Mouse (Mus musculus) left cerebral cortex, adult 2 months (tissue): ENCODE measurements around the gene Cdh7. TPM values are rescaled to one million over a fixed set of nuclear protein-coding genes. Genes with fewer than 3 reads are reported as not detected.
A peak's percentile ranks its signal among the peaks of the same experiment; 100 is the strongest.

ENCODE experiments used
- DNase-seq, 2 experiments: peaks; one replicate each; pipeline ENCODE4 v3.0.0; 2021 to 2022; ENCODE audit warnings: low spot score in 2 of 2, mixed read lengths in 1 of 2; ENCODE audit errors: extremely low spot score in 1 of 2
- H3K27ac ChIP-seq: fragments of 200-600 bp; 2 replicates; pipeline ENCODE4 v1.8.1; 2022
- H3K4me3 ChIP-seq: fragments of 200-600 bp; 2 replicates; pipeline ENCODE4 v1.8.1; 2022
- CTCF ChIP-seq: fragments of 200-600 bp; IDR thresholded peaks from 2 replicates; pipeline ENCODE4 v1.8.1; 2022; ENCODE audit warnings: antibody characterized with exemption, mild to moderate bottlenecking, moderate library complexity
- intact Hi-C: fragments of 180-260 bp; cut with DNase I; formaldehyde crosslinking; loops from one replicate; pipeline ENCODE4 v1.15.1; 2025
- long read RNA-seq, 2 experiments: library from polyadenylated mRNA; stranded (forward); transcript quantifications; one replicate each; pipeline ENCODE4 v2.0.0; 2021; ENCODE audit warnings: borderline mapping rate in 2 of 2
- total RNA-seq, 2 experiments: library from RNA; stranded (reverse); gene quantifications; 2 replicates each; pipeline ENCODE4 v1.2.3; 2021

The Cdh7 gene
- total RNA-seq: 10 to 100 TPM; 23.5 to 26.6 TPM
- long read RNA-seq, experiment 1, partial matches to known transcripts: 1 of 9 reads
- long read RNA-seq, experiment 1, other reads (novel, unspliced or antisense): 4 of 9 reads
- long read RNA-seq, experiment 2, partial matches to known transcripts: 2 of 5 reads
- long read RNA-seq, experiment 2, other reads (novel, unspliced or antisense): 1 of 5 reads

GRCm38 (mm10) chr1:109982064-109982808 is at the start of gene Cdh7:
TSS of gene Cdh7 (plus strand) at chr1:109982431.
- Histone ChIP-seq H3K27ac (peak within 1 kb of the TSS; percentile 83), H3K4me3 (peak within 1 kb of the TSS; percentile 61)
- no peak for TF ChIP-seq CTCF
- peak; percentile 52 to 61 for DNase-seq
- intact Hi-C loops: loop anchor here (5.0 kb wide), 2 partner anchors 85 to 470 kb away; no protein-coding TSS in a partner anchor

DNA sequence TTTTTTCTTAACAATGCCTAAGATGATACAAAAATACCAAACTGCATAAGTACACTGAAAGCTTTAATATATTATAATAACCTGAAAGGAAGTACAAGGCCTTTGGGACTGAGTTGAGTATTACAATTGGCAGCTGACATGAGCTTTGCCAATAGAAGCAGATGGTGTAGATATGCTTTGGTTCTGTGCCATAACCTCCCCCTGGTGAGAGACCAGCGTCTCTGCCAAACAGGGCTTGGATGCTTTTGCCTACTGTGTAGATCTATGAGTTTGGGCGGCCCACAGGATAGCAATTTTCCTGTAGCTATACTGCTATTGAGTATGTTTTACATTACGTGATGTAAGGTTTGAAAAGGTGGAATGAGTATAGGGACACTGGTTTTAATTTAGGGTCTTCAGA is 49.6 kb upstream of the Cdh7 start:
- TF ChIP-seq CTCF: no peak
- no peak overlapping the region for H3K27ac ChIP-seq
- intact Hi-C loops: no loop called here
- no peak overlapping the region for H3K4me3 ChIP-seq
- DNase-seq: no peak

- intact Hi-C loops: no loop called here
- TF ChIP-seq CTCF: no peak
- Histone ChIP-seq H3K27ac (no peak overlapping the region), H3K4me3 (no peak overlapping the region)
- DNase-seq: no peak
Observed at GRCm38 (mm10) chr1:109948571-109948970, 33.7 kb upstream of the Cdh7 start.

- Histone ChIP-seq H3K4me3 (no peak overlapping the region), H3K27ac (no peak overlapping the region)
- intact Hi-C loops: no loop called here
- no peak for DNase-seq
- no peak for TF ChIP-seq CTCF
Observed at GRCm38 (mm10) chr1:109971721-109972425, 10.4 kb upstream of the Cdh7 start.

- no peak for TF ChIP-seq CTCF
- Histone ChIP-seq H3K27ac (no peak overlapping the region), H3K4me3 (no peak overlapping the region)
- no peak for DNase-seq
- intact Hi-C loops: no loop called here
Observed at GRCm38 (mm10) chr1:109972426-109973015, 9.7 kb upstream of the Cdh7 start.

GRCm38 (mm10) chr1:109982809-109983536 is 742 bp downstream of the Cdh7 start:
- no peak for TF ChIP-seq CTCF

GRCm38 (mm10) chr1:109983537-109983912 is 1.3 kb downstream of the Cdh7 start:
- TF ChIP-seq CTCF: no peak
- Histone ChIP-seq H3K4me3 (peak overlapping the region; percentile 61), H3K27ac (peak overlapping the region; percentile 83)
- DNase-seq: no peak
- intact Hi-C loops: loop anchor here (5.0 kb wide), 2 partner anchors 84 to 471 kb away; no protein-coding TSS in a partner anchor

More at GRCm38 (mm10) chr1:109982809-109983536, 742 bp downstream of the Cdh7 start:
- Histone ChIP-seq H3K27ac (peak overlapping the region; percentile 83), H3K4me3 (peak overlapping the region; percentile 61)
- DNase-seq: peak; percentile 38 to 51
- intact Hi-C loops: loop anchor here (5.0 kb wide), 2 partner anchors 84 to 471 kb away; no protein-coding TSS in a partner anchor

DNA sequence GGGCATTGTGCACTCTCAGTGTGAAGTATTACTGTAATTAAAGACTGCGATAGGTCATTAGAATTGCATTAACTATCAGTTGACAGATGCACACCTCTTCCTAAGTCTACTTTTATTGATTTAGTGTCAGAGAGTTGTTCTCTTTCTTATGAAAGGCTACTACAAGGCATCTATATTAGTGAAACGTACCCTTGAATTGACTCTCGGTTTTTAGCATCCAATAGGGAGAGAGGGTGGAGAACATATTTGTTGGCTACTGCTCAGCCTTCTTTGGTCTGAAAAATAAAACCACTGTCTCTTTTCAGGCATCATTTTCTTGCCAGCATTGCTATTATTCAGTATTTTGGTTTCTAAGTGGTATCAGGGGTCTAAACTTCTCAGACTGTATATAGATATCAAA is 2.5 kb downstream of the Cdh7 start:
- Histone ChIP-seq H3K27ac (no peak overlapping the region; the same call in 1 of the 2 replicates), H3K4me3 (peak overlapping the region; percentile 61)
- intact Hi-C loops: loop anchor here (5.0 kb wide), 2 partner anchors 83 to 472 kb away; no protein-coding TSS in a partner anchor
- TF ChIP-seq CTCF: no peak
- DNase-seq: no peak

GRCm38 (mm10) chr1:109985468-109985867 is 3.2 kb downstream of the Cdh7 start:
- Histone ChIP-seq H3K4me3 (peak overlapping the region; percentile 61; the same call in 1 of the 2 replicates), H3K27ac (no peak overlapping the region)
- TF ChIP-seq CTCF: peak; percentile 43
- intact Hi-C loops: no loop called here
- DNase-seq: peak in 1 of 2 experiments; percentile 19

GRCm38 (mm10) chr1:109989541-109989940 is 7.3 kb downstream of the Cdh7 start:
- intact Hi-C loops: no loop called here
- TF ChIP-seq CTCF: no peak
- no peak for DNase-seq
- H3K27ac ChIP-seq: no peak overlapping the region
- no peak overlapping the region for H3K4me3 ChIP-seq

GRCm38 (mm10) chr1:109993906-109994305 is 11.7 kb downstream of the Cdh7 start:
- Histone ChIP-seq H3K4me3 (no peak overlapping the region), H3K27ac (no peak overlapping the region)
- no peak for DNase-seq
- no peak for TF ChIP-seq CTCF
- intact Hi-C loops: no loop called here
